Mouse (Mus musculus) testis, adult 2 months (tissue): ENCODE results near the gene Xab2. TPM values are rescaled to one million over a fixed set of nuclear protein-coding genes. Genes with fewer than 3 reads are reported as not detected.
"Not testable (repeated sequence)": the region's sequence is repeated elsewhere in the genome, so short reads cannot be mapped to it uniquely, and the experiment has no call there.

ENCODE experiments used
- H3K27ac ChIP-seq: fragments of 200-500 bp; 2 replicates; pipeline ENCODE4 v1.5.1; 2012; ENCODE audit warnings: low read depth, low read length; ENCODE audit not compliant: control insufficient read depth, insufficient read depth
- H3K27me3 ChIP-seq: fragments of 200-500 bp; 2 replicates; pipeline ENCODE4 v1.6.1; 2012; ENCODE audit warnings: mild to moderate bottlenecking, low read length, moderate library complexity; ENCODE audit not compliant: control insufficient read depth, insufficient read depth
- H3K36me3 ChIP-seq: fragments of 200-500 bp; 2 replicates; pipeline ENCODE4 v1.6.1; 2012; ENCODE audit warnings: mild to moderate bottlenecking, low read length; ENCODE audit not compliant: control insufficient read depth, insufficient read depth
- H3K4me1 ChIP-seq: fragments of 200-500 bp; 2 replicates; pipeline ENCODE4 v1.6.1; 2012; ENCODE audit warnings: low read length; ENCODE audit not compliant: control insufficient read depth, insufficient read depth
- H3K4me3 ChIP-seq: fragments of 200-500 bp; 2 replicates; pipeline ENCODE4 v1.5.1; 2012; ENCODE audit warnings: low read depth, mild to moderate bottlenecking, low read length, moderate library complexity, mixed read lengths; ENCODE audit not compliant: control insufficient read depth
- CTCF ChIP-seq: fragments of 200-500 bp; IDR thresholded peaks from 2 replicates; pipeline ENCODE4 v1.5.1; 2012; ENCODE audit warnings: low read depth, mild to moderate bottlenecking, inconsistent platforms, low read length, moderate library complexity; ENCODE audit not compliant: control insufficient read depth, insufficient read depth, insufficient replicate concordance
- POLR2A ChIP-seq: fragments of 200-500 bp; IDR thresholded peaks from 2 replicates; pipeline ENCODE4 v1.6.1; 2012; ENCODE audit warnings: low read depth, mild to moderate bottlenecking, inconsistent platforms, low read length, moderate library complexity; ENCODE audit not compliant: control insufficient read depth
- polyA plus RNA-seq: library from polyadenylated mRNA; depleted of rRNA; stranded (reverse); fragments of >200 nt; gene quantifications from 2 replicates; pipeline ENCODE4 v1.2.3, GENCODE M21; 2012

The Xab2 gene
- polyA plus RNA-seq, 1 experiment, result 65.9 TPM

- Histone ChIP-seq H3K27me3 (no peaks in the 10 kb centered on the region), H3K4me1 (peaks cover 7% of the 10 kb centered on the region), H3K36me3 (no peaks in the 10 kb centered on the region), H3K4me3 (peak overlapping the region; percentile 83), H3K27ac (peak overlapping the region; percentile 39; the same call in 1 of the 2 replicates)
- TF ChIP-seq CTCF (no peak), POLR2A (no peak)
These were observed 32.9 kb downstream of the Xab2 start for GRCm38 (mm10) chr8:3588258-3588633.

GRCm38 (mm10) chr8:3587391-3588257, 33.5 kb downstream of the Xab2 start:
- H3K27me3 ChIP-seq, result no peaks in the 10 kb centered on the region
- TF ChIP-seq CTCF (no peak), POLR2A (no peak)
- peaks cover 7% of the 10 kb centered on the region for H3K4me1 ChIP-seq
- no peaks in the 10 kb centered on the region for H3K36me3 ChIP-seq
- peak overlapping the region; percentile 83 for H3K4me3 ChIP-seq
- peak overlapping the region; percentile 33; the same call in 1 of the 2 replicates for H3K27ac ChIP-seq

DNA sequence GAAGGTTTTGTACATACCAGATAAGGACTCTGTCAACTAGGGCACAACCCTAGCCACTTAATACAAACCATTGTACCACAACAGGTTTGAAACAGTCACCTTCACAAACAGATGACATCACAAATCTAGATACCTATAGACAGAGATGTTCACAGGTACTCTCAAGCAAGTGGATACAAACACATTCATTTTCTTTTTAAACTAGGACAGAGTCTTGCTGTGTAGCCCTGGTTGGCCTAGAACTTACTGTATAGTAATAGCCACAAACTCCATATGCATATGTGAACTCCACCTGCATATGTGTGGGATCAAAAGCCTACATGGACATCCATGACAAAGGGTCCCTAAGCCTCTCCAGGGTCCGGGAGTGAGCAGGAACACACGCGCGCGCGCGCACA, 34.1 kb downstream of the Xab2 start, which contains the start of gene Camsap3:
Camsap3 (plus strand) TSS at position 301 of the 398 bp plus-strand sequence.
- Histone ChIP-seq H3K27me3 (no peaks in the 10 kb centered on the region), H3K36me3 (no peaks in the 10 kb centered on the region), H3K27ac (peak within 1 kb of the TSS; percentile 33), H3K4me1 (peaks cover 7% of the 10 kb centered on the region), H3K4me3 (peak within 1 kb of the TSS; percentile 83)
- TF ChIP-seq CTCF (no peak), POLR2A (no peak)

GRCm38 (mm10) chr8:3586452-3586851, 34.7 kb downstream of the Xab2 start:
- no peak overlapping the region for H3K27ac ChIP-seq
- H3K4me3 ChIP-seq, result no peak overlapping the region
- TF ChIP-seq CTCF (no peak), POLR2A (no peak)
- H3K27me3 ChIP-seq, result no peaks in the 10 kb centered on the region
- H3K36me3 ChIP-seq, result no peaks in the 10 kb centered on the region
- peaks cover 7% of the 10 kb centered on the region for H3K4me1 ChIP-seq

- not testable (repeated sequence) for H3K4me1 ChIP-seq, H3K36me3 ChIP-seq, H3K4me3 ChIP-seq, H3K27me3 ChIP-seq, H3K27ac ChIP-seq
These were observed 39.2 kb downstream of the Xab2 start for GRCm38 (mm10) chr8:3581961-3582360.

DNA sequence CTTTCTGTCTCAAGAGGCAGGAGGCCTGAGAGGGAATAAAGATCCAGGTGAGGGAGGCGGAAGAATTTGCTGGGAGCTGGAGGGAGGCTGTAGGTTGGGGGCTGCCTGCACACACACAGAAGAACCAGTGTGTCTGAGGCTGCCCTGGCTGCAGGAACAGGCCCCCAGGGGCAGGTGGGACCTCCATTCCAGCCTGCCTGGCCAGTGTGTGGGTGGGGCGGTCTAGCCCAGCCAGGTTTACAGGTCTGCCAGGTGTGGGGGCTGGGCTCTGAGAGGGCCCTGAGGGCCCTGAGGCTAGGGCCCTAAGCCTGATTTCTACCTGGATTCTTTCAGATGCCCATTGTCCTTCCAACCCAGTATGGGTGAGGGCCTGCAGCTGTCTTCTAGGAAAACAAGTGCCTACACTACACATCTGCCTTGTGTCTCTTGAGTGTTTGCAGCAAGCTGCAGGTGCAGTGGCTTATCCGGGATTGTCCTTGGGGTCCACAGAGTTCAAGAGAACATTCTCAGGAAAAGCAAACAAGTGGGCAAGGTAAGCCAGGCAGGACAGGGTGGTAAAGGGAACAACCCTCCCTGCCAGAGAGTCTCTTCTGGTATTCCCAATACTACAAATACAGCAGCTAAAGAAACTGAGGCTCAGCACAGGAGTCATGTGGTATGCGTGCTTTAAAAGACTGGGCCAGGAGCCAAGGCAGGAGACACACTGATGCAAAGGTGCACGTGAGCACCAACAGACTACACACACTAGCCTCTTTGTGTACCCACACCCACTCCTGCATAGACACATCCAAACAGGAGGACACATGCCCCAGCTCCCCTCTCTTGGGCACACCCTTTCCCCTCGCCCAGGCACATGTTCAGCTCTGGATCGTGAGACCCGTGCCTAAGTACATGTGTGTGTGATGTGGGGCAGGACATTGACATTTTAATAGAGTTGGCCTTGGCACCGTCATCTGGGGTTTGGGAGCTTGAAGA, 41.4 kb downstream of the Xab2 start:
- Histone ChIP-seq H3K27ac (no peak overlapping the region), H3K4me1 (peaks cover 5% of the 10 kb centered on the region), H3K27me3 (no peaks in the 10 kb centered on the region), H3K36me3 (no peaks in the 10 kb centered on the region), H3K4me3 (no peak overlapping the region)
- TF ChIP-seq CTCF (no peak), POLR2A (no peak)
